Mouse (Mus musculus): ENCODE measurements around the gene Gm29564. TPM values are rescaled to one million over a fixed set of nuclear protein-coding genes. Genes with fewer than 3 reads are reported as not detected.
"Not testable (repeated sequence)": the region's sequence is repeated elsewhere in the genome, so short reads cannot be mapped to it uniquely, and the experiment has no call there.

Gm29564 gene
- total RNA-seq (2021), result not detected

DNA sequence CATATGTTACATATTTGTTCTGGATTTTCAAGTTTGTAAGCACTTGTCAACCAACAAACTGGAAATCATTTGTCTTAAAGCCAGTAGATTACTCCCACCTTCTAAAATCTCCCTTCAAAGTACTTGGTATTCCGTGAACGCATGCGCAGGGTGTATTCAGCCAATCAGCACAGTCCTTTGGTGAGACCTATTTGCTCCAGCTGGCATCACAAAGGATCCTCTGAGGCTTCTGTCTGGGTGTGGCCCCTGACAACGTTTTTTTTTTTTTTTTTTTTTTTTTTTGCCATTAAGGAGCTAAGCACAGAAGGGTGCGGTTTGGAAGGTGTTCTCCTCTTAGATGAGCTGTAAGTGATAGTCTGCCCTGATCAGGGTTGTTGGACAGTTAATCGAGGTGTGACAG, at the start of gene Gm29564:
Gene Gm29564, plus strand, starts transcription at position 301 of the 400 bp plus-strand sequence.
- DNase-seq, result not testable (repeated sequence)

Other genes with a start within 250 kb of the Gm29564 start
- not detected for gene Gm20867, start 249.8 kb upstream of the Gm29564 start, total RNA-seq (2021)